Mouse (Mus musculus): ENCODE data around the gene Chrne.

GRCm38 (mm10) chr11:70619101-70619500, at the start of gene Chrne:
- TF ChIP-seq CTCF (IDR thresholded peaks at IDR 0.05; ENCODE audit: low read depth, low read length) (no peak), POLR2A (IDR thresholded peaks at IDR 0.05; ENCODE audit: insufficient read depth, low read length) (no peak)

Data from ES-Bruce4 (cell line).